Mouse (Mus musculus) cerebral cortex, adult 2 months (tissue): ENCODE measurements around the gene Glrx.

Experiments used
- WGBS: fragments of 180-500 bp; shearing (Covaris S2); methylation state at CpG from one replicate; pipeline ENCODE4 v1.1.7; 2018; 5-methylcytosine and 5-hydroxymethylcytosine counted together

The Glrx gene

DNA sequence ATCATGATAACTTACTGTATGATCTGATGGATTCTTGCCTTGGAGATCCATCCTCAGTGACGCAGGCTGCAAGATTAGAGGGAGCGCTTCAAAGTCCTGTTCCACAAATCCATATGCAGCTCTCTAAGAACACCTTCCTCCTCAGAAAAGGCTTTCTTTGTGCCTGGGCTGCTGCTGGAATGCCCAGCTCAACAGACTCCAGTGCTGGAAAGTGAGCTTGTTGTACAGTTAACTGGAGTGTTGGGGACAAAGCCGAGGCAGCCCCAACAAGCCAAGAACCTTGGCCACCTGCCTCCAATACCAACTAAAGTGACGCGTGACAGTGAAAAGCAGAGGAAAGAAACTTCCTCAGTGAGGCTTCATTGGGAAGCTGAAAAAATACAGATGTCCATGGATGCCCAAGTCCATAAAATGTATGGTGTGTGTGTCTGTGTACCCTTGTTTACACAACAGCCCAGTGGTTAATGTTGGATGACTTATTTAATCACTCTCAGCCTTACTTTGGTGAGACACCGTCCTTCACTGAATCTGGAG lies 1.2 kb downstream of the Glrx start:
- 15% methylated on average over 6 of the region's 6 CpGs for WGBS

DNA sequence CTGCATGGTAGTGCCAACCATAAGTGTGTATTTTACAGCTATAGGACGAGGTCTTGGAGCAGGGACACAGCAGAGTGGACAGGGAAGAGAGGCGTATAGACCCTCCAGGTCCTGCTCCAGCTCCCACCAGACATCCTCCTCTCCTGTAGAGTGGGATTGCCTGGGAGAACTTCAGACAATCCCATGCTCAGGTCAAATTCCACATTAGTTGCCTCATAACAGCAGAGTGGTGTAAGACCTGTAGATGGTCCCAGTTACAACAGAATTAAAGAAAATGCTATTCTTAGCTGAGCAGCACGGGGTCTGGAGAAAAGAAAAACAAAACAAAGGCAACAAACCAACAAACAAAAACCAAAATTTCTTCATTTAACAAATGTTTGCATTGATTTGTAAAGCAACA lies 2.3 kb downstream of the Glrx start:
- 81% methylated on average over 3 of the region's 3 CpGs for WGBS

DNA sequence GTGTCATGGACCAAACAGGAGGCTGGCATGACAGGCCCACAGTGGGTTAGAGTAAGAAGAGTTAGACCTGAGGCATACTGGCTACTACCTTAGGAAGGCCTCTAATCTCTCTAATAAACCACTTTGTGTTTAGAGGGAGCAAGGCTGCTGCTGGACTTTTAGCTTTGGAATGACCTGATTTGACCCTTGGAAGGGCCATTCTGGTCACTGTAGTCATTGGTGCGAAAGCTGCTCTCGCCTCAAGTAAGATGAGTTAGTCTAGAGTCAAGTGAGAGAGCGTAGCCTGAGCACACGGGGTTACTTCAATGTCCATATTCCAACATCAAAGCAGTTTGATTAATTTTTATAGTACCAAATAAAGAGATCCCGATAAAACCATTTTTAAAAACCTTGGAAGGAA lies 3.7 kb downstream of the Glrx start:
- 97% methylated on average over 5 of the region's 5 CpGs for WGBS

DNA sequence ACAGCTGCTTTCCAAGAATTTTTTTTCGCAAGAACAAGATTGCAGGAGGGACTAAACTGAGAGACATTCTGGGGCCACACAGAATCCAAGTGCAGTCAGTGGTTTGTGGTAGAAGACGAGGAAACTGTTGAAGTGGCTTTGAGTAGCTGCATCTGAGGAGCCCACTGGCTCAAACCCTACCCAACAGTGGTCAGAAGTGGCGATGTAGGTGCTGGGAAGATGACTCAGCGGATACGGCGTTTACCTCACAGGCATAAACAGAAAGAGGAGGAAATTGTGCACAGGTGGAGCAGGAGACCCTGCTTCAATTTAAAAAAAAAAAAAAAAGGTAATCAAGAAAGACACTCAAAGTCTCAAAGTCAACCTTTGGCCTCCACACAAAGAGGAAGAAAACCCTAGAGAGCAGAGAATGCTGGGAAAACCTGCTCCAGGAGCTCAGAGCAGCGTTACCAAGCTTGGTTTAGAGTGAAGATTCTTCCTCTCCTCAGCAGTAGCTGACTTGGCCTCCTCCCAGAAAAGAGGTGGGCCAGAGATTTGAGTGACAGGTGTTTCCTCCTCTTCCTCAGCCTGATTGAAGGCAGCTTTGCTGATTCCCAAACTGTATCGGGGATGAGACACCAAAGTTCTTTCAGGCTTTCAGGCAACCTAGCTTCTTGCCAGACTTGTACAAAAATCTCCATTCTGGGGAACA lies 4.5 kb downstream of the Glrx start:
- 86% methylated on average over 8 of the region's 8 CpGs for WGBS

DNA sequence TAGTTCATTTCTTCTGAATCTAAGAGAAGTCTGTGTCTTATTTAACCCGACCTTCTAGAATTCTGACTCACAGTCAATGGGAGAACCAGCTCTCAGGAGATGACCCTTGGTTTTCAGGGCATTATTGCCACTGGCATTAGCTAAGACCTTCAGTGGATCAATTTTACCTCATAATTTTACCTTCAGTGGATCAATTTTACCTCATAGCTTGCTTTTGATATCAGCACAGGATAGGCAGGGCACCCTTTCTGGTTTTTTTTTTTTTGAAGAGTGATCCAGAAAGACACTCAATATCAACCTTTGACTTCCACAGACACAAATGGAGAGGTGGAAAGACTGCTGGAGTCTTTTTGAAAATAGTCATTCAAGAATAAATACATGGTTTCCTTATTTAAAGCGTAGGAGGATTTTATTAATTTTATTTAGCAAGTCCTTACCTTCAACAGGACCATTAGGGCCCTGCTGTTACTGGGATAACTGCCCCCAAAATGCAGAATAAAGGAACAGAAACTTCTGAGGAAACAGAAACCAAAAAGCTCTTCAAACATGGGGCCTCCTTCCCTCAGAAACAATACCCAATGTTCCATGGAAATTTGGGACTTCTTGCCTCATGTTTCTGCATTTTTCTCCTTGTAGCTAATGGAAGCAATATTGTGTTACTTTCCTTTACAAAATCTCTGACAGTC lies 5.3 kb downstream of the Glrx start:
- WGBS = 94% methylated on average over 2 of the region's 2 CpGs

DNA sequence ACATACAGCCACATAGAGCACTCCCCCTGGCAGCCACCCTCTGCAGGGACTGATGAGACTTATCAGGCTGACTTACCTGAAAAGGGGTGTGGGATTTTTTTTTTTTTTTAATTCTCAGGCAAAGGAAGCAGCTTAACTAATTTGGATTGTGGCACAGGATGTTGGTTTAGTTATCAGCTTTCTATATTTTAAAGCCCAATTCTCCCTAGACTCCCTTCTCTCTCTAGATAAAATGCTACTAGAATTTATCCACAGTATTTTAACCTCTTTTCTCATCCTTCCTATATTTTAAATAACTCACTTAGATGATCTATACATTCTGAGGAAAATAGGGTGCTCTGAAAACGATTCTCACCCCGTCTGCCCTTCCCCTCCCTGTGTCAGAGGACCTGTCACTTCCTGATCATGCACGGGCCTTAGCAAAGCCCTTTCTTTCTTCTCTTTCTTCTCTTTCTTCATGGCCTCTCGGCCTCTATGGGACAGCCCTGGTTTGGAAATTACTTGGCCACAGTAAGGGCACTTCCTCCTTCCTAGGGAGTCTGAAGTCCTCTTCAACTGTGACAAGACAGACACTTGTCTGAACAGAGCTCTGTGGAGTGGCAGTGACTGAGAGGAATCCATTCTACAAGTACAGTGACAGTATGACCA lies 6.0 kb downstream of the Glrx start:
- 70% methylated on average over 4 of the region's 4 CpGs for WGBS

DNA sequence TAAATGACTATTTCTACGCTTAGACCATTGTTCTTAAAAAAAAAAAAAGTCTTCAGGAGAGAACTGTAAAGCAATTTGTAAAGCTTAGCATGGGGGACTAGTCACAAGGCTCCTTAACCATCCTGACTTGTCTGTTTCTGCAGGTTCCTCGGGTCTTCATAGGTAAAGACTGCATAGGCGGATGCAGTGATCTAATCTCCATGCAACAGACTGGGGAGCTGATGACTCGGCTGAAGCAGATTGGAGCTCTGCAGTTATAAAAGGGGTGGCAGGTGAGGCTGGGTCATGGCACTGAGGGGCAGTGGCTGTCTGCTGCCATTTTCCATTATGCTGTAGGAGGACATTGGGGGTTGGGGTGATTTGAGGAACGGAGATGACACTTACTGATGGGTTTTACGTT lies 7.4 kb downstream of the Glrx start:
- WGBS = 92% methylated on average over 6 of the region's 6 CpGs

DNA sequence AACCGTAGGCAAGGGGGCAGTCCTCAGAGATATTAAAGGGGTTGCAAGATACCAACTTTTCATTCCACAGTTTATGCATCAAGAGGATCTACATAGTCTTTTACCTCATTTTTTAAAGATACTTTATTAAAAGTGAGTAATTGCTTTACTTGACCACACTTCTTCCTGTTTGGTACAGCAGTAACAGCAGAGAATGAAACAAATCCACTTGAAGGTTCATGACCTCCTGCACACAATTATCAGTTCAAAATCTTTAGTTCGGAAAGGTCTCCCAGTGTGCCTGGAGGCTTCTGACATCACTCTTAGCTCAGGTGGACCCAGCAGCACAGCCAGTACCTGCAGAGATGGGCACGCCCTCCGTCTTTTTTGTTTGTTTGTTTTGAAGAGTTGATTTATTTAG lies 12.4 kb downstream of the Glrx start:
- 91% methylated on average over 4 of the region's 4 CpGs for WGBS

DNA sequence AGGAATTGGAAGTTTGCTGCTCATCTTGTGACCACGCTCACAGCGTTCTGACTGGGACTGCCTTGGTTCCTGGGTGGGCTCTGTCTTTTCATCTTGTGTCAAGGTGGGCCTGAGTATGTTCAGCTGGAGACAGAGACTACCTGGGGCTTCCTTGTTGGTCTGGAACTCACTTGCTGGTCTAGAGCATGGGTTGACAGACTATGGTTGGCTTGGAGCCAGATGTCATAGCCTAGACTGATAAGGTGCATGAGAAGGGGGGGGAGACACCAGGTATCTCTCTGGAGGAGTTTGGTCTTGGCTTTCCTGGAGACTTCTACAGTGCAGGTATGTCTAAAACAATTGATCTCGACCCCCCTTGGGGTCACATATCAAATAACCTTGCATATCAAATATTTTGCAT lies 13.4 kb downstream of the Glrx start:
- WGBS = 89% methylated on average over 3 of the region's 3 CpGs

DNA sequence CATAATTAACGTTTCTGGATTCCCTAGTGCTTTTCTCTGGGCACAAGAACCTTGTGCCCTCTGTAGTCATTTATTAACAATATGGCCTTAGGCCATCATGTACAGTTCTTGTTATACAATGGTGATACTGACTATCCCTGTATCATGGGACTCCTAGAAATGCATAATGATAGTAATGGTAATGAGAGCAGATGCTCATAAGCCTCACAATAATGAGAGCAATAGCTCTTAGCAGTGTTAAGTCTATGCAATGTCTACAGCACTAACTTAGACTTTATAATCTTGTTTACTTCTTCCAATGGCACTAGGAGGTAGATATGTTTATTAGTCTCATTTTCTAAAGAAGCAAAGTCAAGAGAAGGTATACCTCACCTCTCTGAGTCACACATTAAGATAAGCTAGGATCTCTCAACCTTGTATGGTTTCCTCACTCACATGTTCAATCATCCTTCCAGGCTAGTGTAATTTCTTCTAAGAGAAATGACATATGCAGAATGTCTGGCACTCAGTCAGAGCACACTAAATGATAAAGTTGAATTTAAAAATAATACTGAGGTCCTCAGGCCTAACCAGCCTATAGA lies 19.7 kb downstream of the Glrx start:
- 74% methylated on average over 1 of the region's 1 CpGs for WGBS

DNA sequence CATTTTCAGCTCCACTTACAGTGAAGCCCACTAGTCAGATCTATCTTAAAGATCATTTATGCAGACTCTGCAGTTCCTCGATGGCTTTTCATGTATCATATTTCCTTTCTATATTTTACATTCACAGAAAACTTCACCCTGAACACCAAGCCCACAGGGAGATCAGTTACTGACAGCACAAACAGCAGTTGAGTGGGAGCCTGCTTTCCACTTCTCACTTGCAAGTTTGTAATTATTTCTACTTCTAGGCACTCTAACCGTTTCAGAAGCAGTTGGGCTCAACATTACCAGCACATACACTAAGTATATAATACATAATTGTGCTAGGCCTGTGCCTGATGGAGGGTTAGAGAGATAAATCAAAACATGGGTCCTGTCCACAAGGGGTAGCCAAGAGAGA lies 28.2 kb downstream of the Glrx start:
- 58% methylated on average over 2 of the region's 2 CpGs for WGBS

DNA sequence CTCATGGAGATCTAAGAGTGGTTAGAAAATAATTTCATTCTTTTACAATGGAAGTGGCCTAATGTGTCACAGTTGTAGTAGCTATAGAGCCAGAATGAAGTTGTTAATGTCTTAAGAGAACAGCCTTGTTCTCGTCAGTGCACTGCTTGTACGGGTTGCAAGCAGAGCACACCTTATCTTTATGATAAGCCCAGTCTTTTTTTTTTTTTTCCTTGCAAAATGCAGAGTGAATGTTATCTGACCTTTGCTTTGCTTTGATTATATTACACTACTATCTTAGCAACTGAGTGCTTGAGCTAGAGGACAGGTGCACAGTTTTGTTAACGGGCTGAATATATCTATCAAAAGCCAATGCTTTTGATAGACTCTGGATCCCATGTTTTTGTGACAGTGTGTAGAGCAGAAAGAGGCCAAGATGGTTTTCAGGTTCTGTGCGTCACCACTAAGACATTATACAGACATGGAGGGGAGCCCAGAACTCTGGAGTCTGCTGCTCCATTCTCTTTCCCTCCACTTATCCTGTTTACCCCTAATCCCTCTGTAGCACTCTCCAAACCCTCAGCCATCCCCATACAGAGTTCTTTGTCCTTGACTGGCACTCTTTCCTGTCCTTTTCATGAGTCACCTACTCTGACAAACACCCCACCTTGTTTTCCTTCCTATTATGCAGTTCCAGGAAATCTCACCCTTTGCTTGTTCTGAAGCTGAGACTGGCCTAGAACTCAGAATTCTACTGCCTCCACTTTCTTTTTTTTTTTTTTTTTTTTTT lies 35.1 kb downstream of the Glrx start:
- 90% methylated on average over 4 of the region's 4 CpGs for WGBS

DNA sequence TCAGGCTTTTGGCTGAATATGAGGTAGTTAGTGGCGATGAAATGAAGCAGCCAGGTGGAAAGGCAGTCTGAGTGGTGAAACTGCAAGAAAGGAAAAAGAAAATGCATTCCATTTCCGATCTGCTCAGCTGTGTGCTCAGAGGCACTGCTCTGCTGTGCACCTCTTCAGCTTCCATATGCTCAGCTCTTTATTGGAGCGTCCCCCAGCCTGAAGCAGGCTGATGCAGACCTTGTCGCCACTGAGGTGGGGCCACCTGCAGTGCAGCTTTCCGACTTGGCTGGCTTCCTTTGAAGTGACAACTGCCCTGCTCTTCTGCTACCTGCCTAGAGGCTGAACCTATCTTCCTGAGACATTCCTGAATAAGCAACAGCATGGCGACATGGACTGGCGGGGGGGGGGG lies 36.5 kb downstream of the Glrx start:
- 68% methylated on average over 7 of the region's 7 CpGs for WGBS

DNA sequence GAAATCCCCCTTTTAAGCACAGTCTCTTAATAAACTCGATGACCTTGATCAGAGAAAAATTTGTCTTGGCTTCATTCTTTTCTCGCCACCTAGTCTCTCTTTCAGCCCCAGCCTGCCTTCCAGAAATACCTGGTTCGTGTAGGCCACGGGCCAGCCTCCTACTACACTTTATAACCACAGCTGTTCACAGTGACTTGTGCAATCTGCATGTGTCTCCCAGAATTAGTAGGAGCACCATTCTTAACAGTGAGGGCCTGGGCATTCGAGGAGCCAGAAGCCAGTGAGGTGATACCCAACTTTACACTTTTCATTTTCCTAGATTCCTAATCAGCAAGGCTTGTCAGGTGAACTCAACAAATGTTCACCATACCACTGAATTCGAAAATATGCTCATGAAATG lies 36.9 kb downstream of the Glrx start:
- 64% methylated on average over 6 of the region's 6 CpGs for WGBS

DNA sequence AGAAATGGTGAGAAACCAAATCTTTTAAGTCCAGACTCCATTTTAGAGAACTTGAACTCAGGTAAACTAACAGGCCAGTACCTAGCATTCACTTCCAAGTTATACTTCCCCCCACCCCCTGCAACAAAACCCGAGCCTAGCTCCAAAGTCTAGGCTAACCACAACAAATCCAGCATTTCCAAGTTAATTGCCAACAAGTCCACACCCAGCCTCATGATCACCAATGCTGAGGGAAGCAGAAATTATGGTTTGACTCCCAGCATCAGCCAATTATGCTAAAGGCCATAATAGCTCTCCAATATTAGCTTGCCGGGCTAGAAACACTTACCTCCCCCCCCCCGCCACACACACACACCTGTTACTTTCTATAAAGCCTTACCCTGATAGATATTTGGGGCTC lies 40.1 kb downstream of the Glrx start:
- 89% methylated on average over 3 of the region's 3 CpGs for WGBS

DNA sequence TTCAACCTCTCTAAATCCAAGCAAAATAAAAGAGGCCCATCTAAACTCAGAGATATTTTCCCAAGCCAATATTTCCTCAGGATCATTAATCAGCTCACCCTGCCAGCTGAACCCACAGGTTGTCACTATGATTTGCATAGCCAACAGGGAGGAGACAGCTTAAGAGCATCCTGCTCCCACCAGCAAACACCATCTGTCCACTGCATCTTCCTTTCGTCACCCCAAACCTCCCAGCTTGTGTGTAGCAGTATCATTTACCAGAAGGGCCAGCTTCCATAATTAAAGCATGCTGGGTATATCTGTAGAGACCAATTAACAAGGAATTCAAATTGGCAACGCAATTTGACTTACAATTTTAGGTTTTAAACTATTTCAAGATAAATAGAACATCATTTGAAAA lies 40.8 kb downstream of the Glrx start:
- 64% methylated on average over 2 of the region's 2 CpGs for WGBS

DNA sequence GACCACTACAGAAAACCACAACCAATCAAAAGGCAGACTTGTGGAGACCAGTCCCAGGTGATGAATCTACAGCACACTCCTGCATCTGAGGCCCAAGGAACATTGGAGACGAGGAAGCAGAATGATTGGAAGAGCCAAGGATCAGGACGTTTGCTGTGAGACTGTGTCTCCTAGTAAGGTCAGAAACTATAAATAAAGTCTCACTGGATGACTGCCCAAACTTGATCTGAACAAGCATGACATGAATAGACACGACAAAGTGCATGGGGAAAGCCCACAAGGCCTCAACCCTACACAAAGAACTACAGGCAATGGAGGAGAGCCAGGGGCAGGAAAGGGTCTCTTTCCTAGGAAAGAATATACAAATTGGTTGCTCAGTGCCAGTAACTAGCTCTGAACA lies 44.1 kb downstream of the Glrx start:
- WGBS = 58% methylated on average over 3 of the region's 3 CpGs

DNA sequence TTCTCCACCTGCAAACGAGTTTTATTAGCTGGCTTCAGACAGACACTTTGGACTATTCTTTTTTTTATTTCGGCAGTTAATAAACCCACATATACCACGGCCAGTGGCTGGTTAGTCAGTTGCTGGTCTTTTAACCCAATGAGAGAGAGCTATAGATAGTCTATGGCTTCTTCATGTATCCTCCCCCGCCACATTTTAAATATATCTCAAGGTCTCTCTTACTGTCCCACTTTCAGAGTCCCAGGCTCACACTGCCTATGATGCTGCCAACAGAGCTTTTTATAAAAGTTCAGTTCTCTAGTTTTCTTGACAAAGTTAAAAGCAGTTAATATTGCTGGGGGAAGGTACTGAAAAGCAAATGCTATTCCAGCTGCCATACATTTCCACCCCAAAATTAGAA lies 52.2 kb downstream of the Glrx start:
- WGBS = 61% methylated on average over 4 of the region's 4 CpGs

DNA sequence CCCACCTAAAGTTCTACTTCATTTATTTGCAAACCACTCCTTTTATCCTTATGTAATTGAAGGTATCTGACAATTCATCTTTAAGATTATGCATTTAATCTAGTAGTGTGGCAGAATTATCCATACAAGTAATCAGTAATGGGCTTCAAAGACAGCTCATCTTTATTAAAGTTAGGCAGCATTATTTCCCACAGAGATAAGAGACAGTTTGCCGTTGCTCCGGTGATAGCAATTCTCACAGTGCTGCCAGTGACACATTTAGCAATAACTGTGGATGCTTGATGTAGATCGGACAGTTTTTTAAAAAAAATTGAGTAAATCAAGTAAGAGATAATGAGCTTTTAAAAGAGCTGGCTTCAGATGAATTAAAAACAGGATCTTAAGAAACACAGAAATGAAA lies 52.6 kb downstream of the Glrx start:
- 52% methylated on average over 3 of the region's 3 CpGs for WGBS

DNA sequence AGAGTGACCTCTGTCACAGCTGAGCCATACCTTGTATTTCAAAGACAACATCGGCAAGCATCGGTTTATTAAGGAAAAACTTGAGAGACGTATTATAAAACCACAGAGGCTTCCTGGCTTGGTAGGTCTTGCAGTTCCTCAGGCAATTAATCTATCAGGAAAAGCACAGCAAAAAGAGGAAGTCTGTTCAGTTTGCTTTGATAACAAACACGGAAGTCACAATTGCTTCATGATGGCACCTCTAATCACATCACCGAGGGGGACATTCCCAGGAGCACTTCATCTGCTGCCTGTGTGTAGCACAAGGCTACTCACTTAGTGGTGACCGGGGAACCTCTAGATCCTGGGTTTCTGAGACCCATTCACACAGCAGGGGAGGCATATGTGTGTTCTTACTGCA lies 53.2 kb downstream of the Glrx start:
- WGBS = 70% methylated on average over 6 of the region's 6 CpGs
